Mouse (Mus musculus) T-helper 2 cell (primary cell): ENCODE data around the gene Dhx15.
"Not testable (repeated sequence)": the region's sequence is repeated elsewhere in the genome, so short reads cannot be mapped to it uniquely, and the experiment has no call there.

Experiments
- in situ Hi-C: fragments of 300-600 bp; cut with MboI, MseI; formaldehyde crosslinking; loops from one replicate; pipeline ENCODE4 v1.15.1; 2025; ENCODE audit warnings: high pct_unique_total_duplicates

The Dhx15 gene

DNA sequence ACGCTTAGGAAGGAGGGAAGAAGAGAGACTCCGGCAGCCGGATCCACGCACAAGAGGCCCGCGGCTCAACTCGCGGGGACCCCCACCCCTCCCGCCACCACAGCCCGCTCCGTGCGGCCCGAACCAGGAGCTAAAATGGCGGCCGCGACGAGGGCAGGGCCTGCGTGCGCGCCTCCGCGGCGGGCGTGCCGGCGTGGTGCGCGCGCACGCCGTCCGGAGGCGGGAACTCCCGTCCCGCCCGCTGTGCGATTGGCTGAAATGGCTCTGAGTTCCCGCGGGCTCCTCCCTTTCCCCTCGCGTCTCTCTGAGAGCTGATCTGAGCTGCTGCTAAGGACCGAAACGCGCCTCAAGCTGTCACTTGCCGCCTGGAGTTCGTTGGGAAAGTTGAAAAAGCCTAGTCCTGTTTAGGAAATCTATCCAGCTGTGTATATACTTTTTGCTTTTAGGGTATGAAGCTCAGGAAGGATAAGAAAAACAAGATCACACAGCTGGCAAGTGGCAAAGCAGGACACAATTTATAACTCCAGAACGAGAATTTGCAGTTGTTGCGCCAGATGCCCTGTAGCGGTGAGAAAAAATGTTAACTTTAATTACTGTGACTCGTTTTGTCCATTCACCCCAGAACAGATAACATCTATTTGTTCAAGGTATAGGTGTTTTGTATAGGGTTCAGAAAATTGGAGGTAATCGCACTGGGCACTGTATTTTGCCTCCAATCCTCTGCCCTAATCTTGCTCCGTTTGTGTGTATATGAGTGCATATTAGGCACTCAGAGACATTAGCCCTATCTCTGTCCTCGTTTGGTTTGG is at the start of gene Dhx15:
Dhx15 (minus strand) TSS at position 144 of the 809 bp plus-strand sequence.
- in situ Hi-C loops = loop anchor here (5.0 to 25.0 kb wide), 2 partner anchors 472 to 1222 kb away; no protein-coding TSS in a partner anchor

DNA sequence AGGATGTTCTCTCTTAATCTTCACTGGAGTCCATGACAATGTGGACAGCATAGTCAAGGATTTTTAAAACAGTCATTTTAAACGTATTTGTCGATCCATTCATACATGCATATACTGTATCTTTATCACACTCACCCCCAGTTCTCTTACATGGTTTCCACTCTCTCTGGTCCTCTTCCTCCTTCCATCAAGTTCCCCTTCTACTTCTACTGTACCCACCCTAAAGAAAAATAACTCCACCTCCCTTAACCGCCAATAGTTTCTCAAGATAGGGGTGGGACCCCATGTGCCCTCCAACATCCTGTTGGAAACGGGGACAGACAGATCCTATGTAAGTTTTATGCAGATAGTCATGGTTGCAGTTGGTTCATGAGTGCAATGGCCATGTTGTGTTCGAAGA is 48.6 kb upstream of the Dhx15 start:
- in situ Hi-C loops = no loop called here

DNA sequence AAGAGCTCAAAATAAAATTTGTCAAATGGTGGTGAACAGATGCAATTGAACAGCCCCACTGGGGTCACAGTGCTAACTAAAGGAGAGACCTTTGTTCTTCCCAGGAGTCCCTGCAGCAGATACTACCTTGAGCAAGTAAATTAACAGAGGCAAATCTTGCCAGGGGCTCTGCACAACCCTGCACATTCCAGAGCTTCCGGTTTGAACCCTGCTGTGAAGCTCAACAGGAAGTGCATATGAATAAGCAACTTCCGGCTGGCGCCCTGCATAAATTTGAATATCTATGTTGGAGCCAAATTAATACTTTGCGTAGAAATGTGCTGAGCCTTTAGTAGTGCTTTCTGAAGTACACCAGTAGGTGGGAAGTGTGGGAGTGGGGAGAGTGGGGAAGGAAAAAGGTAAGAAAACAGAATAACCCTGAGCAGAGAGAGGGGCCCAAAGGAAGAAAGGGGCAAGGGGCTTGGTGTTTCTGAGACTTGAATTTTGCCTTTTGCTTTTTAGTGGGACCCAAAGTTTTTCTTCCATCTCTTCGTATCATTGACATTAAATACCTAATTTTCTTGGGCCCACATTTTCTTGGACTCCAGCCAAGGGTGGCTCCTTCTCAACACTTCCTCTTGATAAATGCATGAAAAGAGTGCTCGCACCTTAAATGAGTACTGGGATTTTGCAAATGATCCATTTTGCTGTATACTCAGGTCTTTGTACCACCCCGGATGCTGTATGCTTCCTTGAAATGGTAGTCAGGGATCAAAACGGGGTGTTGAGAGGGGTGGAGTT is 47.8 kb upstream of the Dhx15 start:
- in situ Hi-C loops = no loop called here

DNA sequence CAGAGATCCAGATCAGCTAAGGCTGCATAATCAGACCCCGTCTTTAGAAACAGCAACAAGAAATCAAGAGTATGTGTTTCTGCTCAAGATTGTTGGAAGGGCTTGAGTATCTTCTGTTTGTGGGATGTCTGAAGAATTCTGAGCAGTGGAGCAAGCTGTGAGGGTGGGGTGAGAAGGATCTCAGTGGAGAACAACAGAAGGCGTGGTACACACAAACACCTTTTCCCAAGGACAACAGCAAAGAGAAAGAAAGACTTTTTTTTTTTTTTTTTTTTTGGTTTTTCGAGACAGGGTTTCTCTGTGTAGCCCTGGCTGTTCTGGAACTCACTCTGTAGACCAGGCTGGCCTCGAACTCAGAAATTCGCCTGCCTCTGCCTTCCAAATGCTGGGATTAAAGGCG is 46.3 kb upstream of the Dhx15 start:
- in situ Hi-C loops = not testable (repeated sequence)

DNA sequence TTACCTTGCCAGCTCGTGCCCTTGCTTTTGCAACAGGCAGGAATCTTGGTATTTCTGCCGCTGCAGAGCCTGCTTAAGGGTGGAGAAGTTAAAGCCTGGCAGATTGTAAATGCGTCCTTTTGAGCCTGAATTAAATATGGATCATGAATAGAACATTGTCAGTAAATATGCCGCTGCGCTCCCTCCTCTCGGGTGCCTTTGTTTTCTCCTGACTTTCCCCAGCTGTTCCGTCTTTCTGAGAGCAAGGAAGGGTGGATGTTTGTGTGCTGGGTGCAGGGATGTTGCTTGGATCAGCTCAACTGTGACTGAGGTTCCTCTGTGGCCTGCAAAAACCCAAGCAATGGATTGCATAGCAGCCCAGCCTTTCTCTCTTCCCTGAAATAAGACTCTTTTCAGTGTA is 44.3 kb upstream of the Dhx15 start:
- in situ Hi-C loops = no loop called here

- in situ Hi-C loops = no loop called here
These were observed 43.6 kb upstream of the Dhx15 start for GRCm38 (mm10) chr5:52233891-52234290.

DNA sequence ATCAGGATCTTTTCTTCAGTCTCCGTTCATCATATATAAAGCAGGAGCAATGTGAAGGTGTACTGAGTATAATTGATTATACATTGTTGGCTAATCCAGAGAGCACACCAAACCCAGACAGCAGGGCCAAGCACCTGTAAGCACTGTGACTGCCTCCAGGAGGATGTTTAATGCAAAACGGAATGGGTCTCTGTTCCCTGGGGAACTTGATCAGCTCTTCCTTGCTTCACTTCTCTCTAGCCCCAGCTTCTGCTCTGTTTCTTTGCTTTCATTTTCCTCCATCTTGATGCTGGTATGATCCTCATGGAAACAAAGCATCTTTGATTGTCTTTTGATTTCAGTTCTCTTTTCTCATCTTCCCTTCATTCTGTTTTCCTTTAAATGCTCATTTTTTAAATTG is 42.3 kb upstream of the Dhx15 start:
- in situ Hi-C loops = no loop called here

DNA sequence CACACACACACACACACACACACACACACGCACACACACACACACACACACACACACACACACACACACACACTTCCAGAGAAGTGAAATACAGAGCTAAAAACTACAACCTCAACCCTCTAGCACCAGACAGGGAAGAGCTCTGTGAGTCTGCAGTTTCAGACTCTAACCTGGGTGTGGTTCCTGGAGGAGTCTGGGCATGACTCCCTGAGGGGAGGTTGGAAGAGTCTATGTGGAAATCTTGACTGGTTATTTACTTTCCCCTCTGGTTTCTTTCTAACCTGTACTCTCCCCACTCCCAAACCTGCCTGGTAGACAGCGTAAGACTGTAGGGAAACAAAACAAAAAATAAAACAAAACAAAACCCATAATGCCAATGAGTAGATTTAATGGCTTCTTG is 41.9 kb upstream of the Dhx15 start:
- in situ Hi-C loops = no loop called here

- in situ Hi-C loops = no loop called here
These were observed 40.2 kb upstream of the Dhx15 start for GRCm38 (mm10) chr5:52230466-52230865.

DNA sequence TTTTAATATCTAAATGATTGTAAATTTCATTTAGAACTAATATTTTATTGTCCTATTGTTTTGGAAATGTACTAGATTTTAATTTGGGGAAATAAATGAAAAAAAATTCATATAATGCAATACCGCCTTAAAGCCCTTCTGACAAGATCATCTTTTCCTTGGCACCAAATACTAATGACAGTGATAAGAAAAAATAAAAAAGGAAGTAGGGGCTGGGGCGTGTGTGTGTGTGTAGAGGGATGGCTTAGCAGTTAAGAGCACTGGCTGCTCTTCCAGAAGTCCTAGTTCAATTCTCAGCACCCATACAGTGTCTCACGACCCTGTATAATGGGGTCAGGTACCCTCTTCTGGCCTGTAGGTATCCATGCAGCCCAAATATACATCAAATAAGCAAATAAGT is 36.4 kb upstream of the Dhx15 start:
- in situ Hi-C loops = no loop called here

- in situ Hi-C loops = no loop called here
These were observed 31.3 kb upstream of the Dhx15 start for GRCm38 (mm10) chr5:52221596-52221995.

DNA sequence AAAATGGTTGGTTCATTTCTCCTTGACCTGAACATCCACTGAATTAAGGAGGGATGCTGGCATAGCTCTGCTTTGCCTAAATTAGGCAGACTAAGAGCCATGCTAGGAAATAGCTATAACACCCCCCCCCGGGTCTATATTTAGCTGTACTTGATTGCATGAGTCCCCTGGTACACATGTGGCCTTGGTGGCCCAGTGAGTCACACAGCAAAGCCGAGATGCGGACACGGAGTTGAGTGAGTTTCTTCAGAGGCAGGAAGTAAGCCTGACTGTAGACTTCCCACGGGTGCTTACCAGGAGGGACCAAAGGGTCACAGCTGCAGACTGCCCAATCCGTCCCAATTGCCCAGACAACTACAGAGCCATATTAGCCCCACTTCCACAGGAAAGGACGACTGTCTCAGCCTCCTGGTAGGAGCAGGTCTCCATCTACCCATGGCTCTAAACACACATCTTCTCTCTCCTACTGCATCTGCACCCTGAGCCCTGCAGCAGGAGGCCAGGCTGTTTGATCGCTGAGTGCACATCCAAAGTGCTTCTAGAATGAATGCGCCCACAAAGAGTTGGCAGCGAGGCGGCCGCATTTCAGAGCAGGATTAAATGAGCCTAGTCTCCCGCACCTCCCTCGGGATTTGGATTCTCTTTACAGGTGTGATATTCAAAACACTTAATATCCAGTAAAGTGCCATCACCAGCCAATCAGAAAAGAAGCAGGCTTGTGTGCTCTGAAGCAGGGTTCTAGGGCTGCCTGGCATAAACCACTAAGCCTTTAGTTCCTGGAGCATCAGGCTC is 29.9 kb upstream of the Dhx15 start:
- in situ Hi-C loops = no loop called here

DNA sequence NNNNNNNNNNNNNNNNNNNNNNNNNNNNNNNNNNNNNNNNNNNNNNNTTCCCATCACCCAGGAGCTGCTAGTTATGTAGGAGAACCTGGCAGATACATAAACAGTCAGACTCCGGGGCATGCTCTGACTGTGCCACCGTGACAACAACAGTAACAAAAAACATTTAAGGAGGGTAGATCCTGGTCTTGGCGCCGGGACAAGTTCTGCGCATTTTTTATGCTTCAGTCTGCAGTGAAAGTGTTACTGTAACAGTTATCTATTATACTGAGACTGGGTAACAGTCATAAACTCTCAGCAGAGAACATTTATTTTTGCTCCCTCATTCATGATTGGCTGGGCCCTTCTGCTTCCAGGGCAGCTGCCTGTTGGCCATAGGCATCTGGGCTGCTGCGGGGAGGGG is 27.9 kb upstream of the Dhx15 start:
- in situ Hi-C loops = no loop called here

- in situ Hi-C loops = no loop called here
These were observed 23.0 kb upstream of the Dhx15 start for GRCm38 (mm10) chr5:52213143-52213900.

DNA sequence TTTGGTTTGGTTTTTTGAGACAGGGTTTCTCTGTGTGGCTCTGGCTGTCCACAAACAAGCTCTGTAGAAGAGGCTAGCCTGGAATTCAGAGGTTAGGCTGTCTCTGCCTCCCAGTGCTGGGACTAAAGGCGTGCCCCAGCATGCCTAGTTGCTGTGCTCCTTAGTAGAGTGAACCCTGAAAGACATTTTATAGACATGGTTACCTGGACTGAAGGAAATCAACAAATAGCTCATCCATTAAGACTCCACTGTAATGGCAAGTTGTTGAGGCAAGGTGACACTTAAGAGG is 810 bp upstream of the Dhx15 start:
- in situ Hi-C loops = loop anchor here (5.0 to 25.0 kb wide), 2 partner anchors 471 to 1221 kb away; no protein-coding TSS in a partner anchor

DNA sequence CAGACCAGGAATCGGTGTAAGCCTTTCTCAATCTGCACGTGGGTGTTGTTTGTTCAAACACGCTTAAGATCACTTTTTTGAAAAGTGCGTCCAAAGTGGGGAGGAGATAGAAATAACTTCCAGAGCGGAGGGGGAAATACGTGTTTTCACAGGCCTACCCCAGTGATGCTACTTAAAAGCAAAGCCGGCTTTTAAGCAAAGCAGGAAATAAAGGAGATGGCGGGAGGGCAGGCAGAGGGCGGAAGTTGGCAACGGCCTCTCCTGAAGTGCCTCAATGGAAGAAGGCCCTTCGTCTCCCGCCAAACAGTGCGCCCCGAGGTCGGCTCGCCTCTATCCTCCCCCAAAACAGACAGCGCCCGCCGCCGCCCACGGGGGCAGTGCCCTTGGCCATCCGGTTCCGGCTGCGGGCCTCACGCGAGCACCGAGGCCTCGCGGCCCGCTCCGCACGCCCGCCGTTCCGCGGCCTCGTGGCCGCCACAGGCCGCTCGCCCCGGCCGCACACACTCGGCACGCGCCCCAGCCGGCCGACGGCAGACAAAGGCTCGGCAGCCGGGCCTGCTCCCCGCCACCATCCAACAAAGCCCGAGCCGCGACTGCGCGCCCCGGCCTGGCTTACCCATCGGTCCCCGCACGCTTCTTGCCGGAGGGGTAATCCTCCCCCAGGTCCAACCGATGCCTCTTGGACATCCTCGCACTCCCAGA is 499 bp downstream of the Dhx15 start:
- in situ Hi-C loops = loop anchor here (5.0 to 25.0 kb wide), 2 partner anchors 472 to 1222 kb away; no protein-coding TSS in a partner anchor

GRCm38 (mm10) chr5:52188206-52188605 is 2.1 kb downstream of the Dhx15 start:
- in situ Hi-C loops = loop anchor here (25.0 kb wide), 1 partner anchor 1224 kb away; no protein-coding TSS in a partner anchor

GRCm38 (mm10) chr5:52177326-52177725 is 13.0 kb downstream of the Dhx15 start:
- in situ Hi-C loops = loop anchor here (25.0 kb wide), 1 partner anchor 1235 kb away; no protein-coding TSS in a partner anchor

DNA sequence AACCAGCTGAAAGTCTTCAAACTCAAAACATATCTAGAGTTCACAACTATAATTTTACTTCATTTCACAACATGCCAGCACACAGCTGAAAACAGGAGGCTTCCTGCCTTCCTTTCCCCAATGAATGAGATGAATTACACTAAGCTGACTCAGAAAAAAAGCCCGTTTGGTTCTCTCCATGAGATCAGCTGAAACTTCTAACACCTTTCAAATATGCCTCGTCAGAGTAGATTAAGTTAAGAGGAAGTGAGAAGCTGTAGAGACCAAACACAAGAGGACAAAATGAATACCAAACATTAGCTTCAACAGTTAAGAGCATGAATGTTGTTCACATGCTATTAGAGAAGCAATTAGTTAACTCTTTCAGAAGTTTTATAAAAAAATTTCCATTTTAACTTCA is 21.8 kb downstream of the Dhx15 start:
- in situ Hi-C loops = no loop called here

GRCm38 (mm10) chr5:52149138-52149537 is 41.2 kb downstream of the Dhx15 start:
- in situ Hi-C loops = loop anchor here (10.0 to 25.0 kb wide), 2 partner anchors 513 to 636 kb away; partner anchors contain the start of gene Sepsecs
